Mouse (Mus musculus): ENCODE data around the gene Zfand2a. TPM values are rescaled to one million over a fixed set of nuclear protein-coding genes. Genes with fewer than 3 reads are reported as not detected.

Gene Zfand2a
- total and polyA plus RNA-seq, 2 experiments from 2014 or later = 5.6 to 16.6 TPM

DNA sequence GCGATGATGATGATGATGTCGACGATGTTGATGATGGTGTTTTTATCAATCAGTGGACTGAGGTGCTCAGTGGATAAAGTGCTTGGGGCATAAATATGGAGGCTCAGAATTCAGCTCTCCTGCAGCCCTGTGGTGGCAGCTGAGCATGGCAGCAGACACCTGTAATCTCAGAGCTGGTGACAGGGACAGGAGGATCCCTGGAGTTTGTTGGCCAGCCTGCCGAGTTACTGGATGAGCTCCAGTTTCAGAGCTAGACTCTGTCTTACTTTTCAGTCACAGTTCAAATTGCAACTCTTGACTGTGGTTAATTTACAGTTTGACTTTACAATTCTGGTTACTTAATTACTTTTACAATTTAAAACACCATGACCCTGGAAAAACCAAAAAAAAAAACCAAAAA is 27.9 kb upstream of the Zfand2a start:
- no peak for TF ChIP-seq CTCF (IDR thresholded peaks at IDR 0.05; ENCODE audit: low read depth)
- no peak for TF ChIP-seq EP300 (IDR thresholded peaks at IDR 0.05; ENCODE audit: low read depth)
- DNase-seq (ENCODE audit: low spot score) = no peak
- no peak overlapping the region for H3K4me2 ChIP-seq (ENCODE audit: low read depth, low read length)
- no peak overlapping the region for H3K4me3 ChIP-seq (ENCODE audit: low read depth, low read length)
- no peak overlapping the region for H3K9ac ChIP-seq (replicated peaks; ENCODE audit: low read depth, low read length)
- H3K4me1 ChIP-seq (ENCODE audit: control insufficient read depth, insufficient read depth) = peaks cover 9% of the 10 kb centered on the region
- H3K36me3 ChIP-seq (replicated peaks; ENCODE audit: control insufficient read depth, insufficient read depth, low read length) = no peaks in the 10 kb centered on the region
- WGBS = 71% methylated on average over 4 of the region's 4 CpGs
- H3K27ac ChIP-seq (ENCODE audit: low read depth) = no peak overlapping the region
- H3K9me3 ChIP-seq (replicated peaks; ENCODE audit: control insufficient read depth, low read length) = no peaks in the 10 kb centered on the region
- peaks cover 19% of the 10 kb centered on the region; the same call in 1 of the 2 replicates for H3K27me3 ChIP-seq (ENCODE audit: control insufficient read depth, insufficient read depth, low read length)
- no peak for ATAC-seq (ENCODE audit: insufficient read depth, low read depth)

DNA sequence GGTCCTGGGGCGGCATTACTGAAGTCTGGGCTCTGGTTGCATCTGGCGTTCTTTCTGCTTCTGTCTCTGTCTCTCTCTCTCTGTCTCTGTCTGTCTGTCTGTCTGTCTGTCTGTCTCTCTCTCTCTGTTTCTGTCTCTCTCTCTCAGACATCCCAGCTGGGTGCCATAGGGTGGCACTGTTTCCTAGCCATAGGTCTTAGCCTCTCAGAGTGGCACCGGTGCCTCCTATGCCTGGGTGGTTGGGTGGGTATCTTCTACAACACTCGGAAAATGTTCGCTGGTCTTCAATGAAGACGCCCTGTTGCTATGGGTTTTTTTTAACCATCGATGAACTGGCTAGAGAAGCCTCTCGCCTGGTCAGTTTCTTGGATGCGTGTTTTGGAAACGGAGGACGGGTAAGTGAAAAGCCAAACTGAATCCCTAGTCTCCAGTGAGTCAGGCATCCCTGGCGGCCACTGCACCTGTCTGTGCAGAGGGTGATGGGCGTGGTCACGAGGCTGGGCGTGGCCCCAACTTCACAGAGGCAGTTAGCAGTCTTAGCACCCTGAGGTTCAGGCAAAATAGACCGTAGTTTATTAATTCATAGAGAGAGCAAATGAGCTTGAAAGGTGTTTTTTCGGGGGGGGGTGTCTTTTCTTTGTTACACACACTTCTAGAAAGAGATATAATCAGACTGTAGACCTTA is 26.5 kb upstream of the Zfand2a start:
- TF ChIP-seq EP300 (IDR thresholded peaks at IDR 0.05; ENCODE audit: low read depth) (no peak), CTCF (IDR thresholded peaks at IDR 0.05; ENCODE audit: low read depth) (peak; percentile 62)
- peak; percentile 24 for DNase-seq (ENCODE audit: low spot score)
- no peak overlapping the region for H3K27ac ChIP-seq (ENCODE audit: low read depth)
- no peak overlapping the region for H3K9ac ChIP-seq (replicated peaks; ENCODE audit: low read depth, low read length)
- no peaks in the 10 kb centered on the region for H3K36me3 ChIP-seq (replicated peaks; ENCODE audit: control insufficient read depth, insufficient read depth, low read length)
- H3K4me2 ChIP-seq (ENCODE audit: low read depth, low read length) = no peak overlapping the region
- WGBS = 12% methylated on average over 17 of the region's 17 CpGs
- ATAC-seq (ENCODE audit: insufficient read depth, low read depth) = peak; percentile 82
- H3K27me3 ChIP-seq (ENCODE audit: control insufficient read depth, insufficient read depth, low read length) = peaks cover 19% of the 10 kb centered on the region
- no peaks in the 10 kb centered on the region for H3K4me1 ChIP-seq (ENCODE audit: control insufficient read depth, insufficient read depth)
- H3K4me3 ChIP-seq (ENCODE audit: low read depth, low read length) = no peak overlapping the region
- no peaks in the 10 kb centered on the region for H3K9me3 ChIP-seq (replicated peaks; ENCODE audit: control insufficient read depth, low read length)

DNA sequence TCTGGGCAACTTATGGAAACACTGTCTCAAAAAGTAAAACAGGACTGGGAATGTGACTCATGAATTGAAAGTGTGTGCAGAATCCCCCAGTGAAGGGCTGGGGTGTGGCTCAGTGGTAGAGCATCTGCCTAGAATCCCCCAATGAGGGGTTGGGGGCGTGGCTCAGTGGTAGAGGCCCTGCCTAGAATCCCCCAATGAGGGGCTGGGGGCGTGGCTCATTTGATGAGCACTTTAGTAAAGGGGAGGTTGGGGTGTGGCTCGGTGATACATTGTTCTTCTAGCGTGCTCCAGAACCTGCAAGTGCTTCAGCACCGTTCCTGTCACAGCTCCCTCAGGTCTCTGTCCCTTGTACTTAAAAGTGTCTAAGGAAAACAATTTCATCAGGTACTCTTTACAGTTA is 21.9 kb upstream of the Zfand2a start:
- no peak overlapping the region for H3K9ac ChIP-seq (replicated peaks; ENCODE audit: low read depth, low read length)

GRCm38 (mm10) chr5:139505073-139505606 is 20.8 kb upstream of the Zfand2a start:
- Histone ChIP-seq H3K4me3 (ENCODE audit: low read depth, low read length) (no peak overlapping the region), H3K4me2 (ENCODE audit: low read depth, low read length) (no peak overlapping the region), H3K27ac (ENCODE audit: low read depth) (no peak overlapping the region), H3K9me3 (replicated peaks; ENCODE audit: control insufficient read depth, low read length) (no peaks in the 10 kb centered on the region), H3K36me3 (replicated peaks; ENCODE audit: control insufficient read depth, insufficient read depth, low read length) (no peaks in the 10 kb centered on the region), H3K9ac (replicated peaks; ENCODE audit: low read depth, low read length) (no peak overlapping the region), H3K4me1 (ENCODE audit: control insufficient read depth, insufficient read depth) (no peaks in the 10 kb centered on the region), H3K27me3 (ENCODE audit: control insufficient read depth, insufficient read depth, low read length) (peaks cover 22% of the 10 kb centered on the region)
- TF ChIP-seq CTCF (IDR thresholded peaks at IDR 0.05; ENCODE audit: low read depth) (peak; percentile 85), EP300 (IDR thresholded peaks at IDR 0.05; ENCODE audit: low read depth) (no peak)
- ATAC-seq (ENCODE audit: insufficient read depth, low read depth) (peak; percentile 33; the same call in 1 of the 2 replicates), DNase-seq (ENCODE audit: low spot score) (peak; percentile 73)
- 3% methylated on average over 12 of the region's 14 CpGs for WGBS

More for the DNA sequence above, 21.9 kb upstream of the Zfand2a start:
- TF ChIP-seq EP300 (IDR thresholded peaks at IDR 0.05; ENCODE audit: low read depth) = no peak
- no peak for TF ChIP-seq CTCF (IDR thresholded peaks at IDR 0.05; ENCODE audit: low read depth)
- DNase-seq (ENCODE audit: low spot score) (no peak), ATAC-seq (ENCODE audit: insufficient read depth, low read depth) (no peak)
- Histone ChIP-seq H3K27me3 (ENCODE audit: control insufficient read depth, insufficient read depth, low read length) (peaks cover 29% of the 10 kb centered on the region), H3K9me3 (replicated peaks; ENCODE audit: control insufficient read depth, low read length) (no peaks in the 10 kb centered on the region), H3K4me3 (ENCODE audit: low read depth, low read length) (no peak overlapping the region), H3K4me2 (ENCODE audit: low read depth, low read length) (no peak overlapping the region), H3K36me3 (replicated peaks; ENCODE audit: control insufficient read depth, insufficient read depth, low read length) (no peaks in the 10 kb centered on the region), H3K27ac (ENCODE audit: low read depth) (no peak overlapping the region), H3K4me1 (ENCODE audit: control insufficient read depth, insufficient read depth) (no peaks in the 10 kb centered on the region)
- 7% methylated on average over 5 of the region's 5 CpGs for whole genome bisulfite sequencing

DNA sequence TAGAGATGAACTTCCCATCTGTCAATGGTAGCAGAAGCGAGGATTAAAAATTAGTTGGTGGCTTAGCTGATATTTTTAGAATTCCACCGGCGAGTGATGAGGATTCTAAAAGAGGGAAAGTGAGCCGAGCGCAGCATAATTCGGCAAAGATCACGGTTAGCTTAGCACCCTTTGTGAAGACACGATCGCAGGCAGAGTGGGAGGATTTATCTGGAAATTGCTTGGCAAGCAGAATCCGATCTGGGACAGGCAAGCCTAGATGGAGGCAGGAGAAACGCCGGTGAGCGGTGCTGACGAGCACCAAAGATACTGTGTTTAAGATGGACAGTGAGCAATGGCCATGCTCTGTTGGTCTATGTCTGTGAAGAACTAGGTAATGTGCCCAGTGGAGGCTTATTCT is 17.9 kb upstream of the Zfand2a start:
- H3K4me1 ChIP-seq (ENCODE audit: control insufficient read depth, insufficient read depth) = no peaks in the 10 kb centered on the region
- H3K27me3 ChIP-seq (ENCODE audit: control insufficient read depth, insufficient read depth, low read length) = peaks cover 17% of the 10 kb centered on the region; the same call in 1 of the 2 replicates
- H3K4me3 ChIP-seq (ENCODE audit: low read depth, low read length) = no peak overlapping the region
- no peaks in the 10 kb centered on the region for H3K9me3 ChIP-seq (replicated peaks; ENCODE audit: control insufficient read depth, low read length)
- H3K36me3 ChIP-seq (replicated peaks; ENCODE audit: control insufficient read depth, insufficient read depth, low read length) = no peaks in the 10 kb centered on the region
- WGBS = 69% methylated on average over 14 of the region's 14 CpGs
- no peak for TF ChIP-seq CTCF (IDR thresholded peaks at IDR 0.05; ENCODE audit: low read depth)
- no peak for TF ChIP-seq EP300 (IDR thresholded peaks at IDR 0.05; ENCODE audit: low read depth)
- no peak for ATAC-seq (ENCODE audit: insufficient read depth, low read depth)
- H3K27ac ChIP-seq (ENCODE audit: low read depth) = no peak overlapping the region
- no peak overlapping the region for H3K9ac ChIP-seq (replicated peaks; ENCODE audit: low read depth, low read length)
- no peak overlapping the region for H3K4me2 ChIP-seq (ENCODE audit: low read depth, low read length)
- no peak for DNase-seq (ENCODE audit: low spot score)
